Mouse (Mus musculus): ENCODE results near the gene 1700024G13Rik.

1700024G13Rik gene

GRCm38 (mm10) chr14:32332515-32333445 lies 55.4 kb downstream of the 1700024G13Rik start:
- DNase-seq (ENCODE audit: low spot score), result no peak

- no peak for DNase-seq (ENCODE audit: low spot score)
These were observed 60.8 kb downstream of the 1700024G13Rik start for GRCm38 (mm10) chr14:32327366-32327765.
